Mouse (Mus musculus): ENCODE data around the gene Adamtsl1. TPM values are rescaled to one million over a fixed set of nuclear protein-coding genes. Genes with fewer than 3 reads are reported as not detected.

Gene Adamtsl1
- total RNA-seq, 2 experiments from 2014 or later = 9.6 to 11.7 TPM

DNA sequence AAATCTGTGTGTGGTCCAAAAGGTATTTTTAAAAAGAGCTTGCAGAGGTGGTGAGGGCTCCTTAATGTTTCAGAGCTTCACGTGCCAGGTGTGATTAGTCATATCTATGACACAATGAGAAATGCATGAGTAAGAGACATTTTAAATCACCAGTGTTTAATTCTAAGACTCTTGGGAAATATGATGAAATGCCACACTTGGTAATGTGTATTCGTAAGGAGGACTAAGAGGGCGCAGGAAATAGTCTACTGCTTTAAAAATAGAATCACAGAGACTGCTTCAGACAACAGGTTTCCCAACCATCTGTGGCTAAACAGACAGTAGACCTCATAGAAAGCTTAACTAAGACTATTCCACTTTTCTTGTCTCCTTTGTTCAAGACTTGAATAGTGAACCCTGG, 406.5 kb downstream of the Adamtsl1 start:
- no peak overlapping the region for H3K27ac ChIP-seq
- TF ChIP-seq CTCF (conservative IDR thresholded peaks at IDR 0.05) = no peak
- no peak overlapping the region for H3K4me3 ChIP-seq
- DNase-seq (ENCODE audit: low spot score in 2 of 2) = no peak

DNA sequence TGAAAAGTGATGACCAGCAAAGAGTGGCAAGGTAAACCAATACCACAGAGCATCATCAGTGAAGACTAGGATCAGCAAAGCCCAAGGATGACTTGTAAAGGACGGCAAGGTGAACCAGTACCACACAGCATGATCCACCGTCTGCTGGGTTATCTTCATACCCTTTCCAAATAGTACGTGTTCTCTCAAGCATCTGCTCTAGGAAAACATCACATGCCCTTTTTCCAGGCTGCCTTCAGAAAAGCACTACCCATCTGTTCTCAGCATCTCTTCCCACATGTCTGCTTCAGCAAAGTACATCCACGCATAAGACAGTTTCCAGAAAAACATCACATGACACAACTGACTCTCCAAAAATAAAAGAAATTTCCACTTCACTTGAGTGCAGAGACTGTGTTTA, 408.8 kb downstream of the Adamtsl1 start:
- DNase-seq (ENCODE audit: low spot score in 2 of 2) = peak; percentile 47 to 81
- no peak for TF ChIP-seq CTCF (conservative IDR thresholded peaks at IDR 0.05)
- H3K4me3 ChIP-seq = no peak overlapping the region
- H3K27ac ChIP-seq = peak overlapping the region; percentile 70

- H3K27ac ChIP-seq = no peak overlapping the region
- H3K4me3 ChIP-seq = no peak overlapping the region
- no peak for DNase-seq (ENCODE audit: low spot score in 2 of 2)
- peak; percentile 81 for TF ChIP-seq CTCF (conservative IDR thresholded peaks at IDR 0.05)
Observed at GRCm38 (mm10) chr4:85932129-85932528, 418.2 kb downstream of the Adamtsl1 start.

- no peak for DNase-seq (ENCODE audit: low spot score in 2 of 2)
- no peak for TF ChIP-seq CTCF (conservative IDR thresholded peaks at IDR 0.05)
- H3K4me3 ChIP-seq = no peak overlapping the region
- no peak overlapping the region for H3K27ac ChIP-seq
Observed at GRCm38 (mm10) chr4:85939460-85939859, 425.5 kb downstream of the Adamtsl1 start.

DNA sequence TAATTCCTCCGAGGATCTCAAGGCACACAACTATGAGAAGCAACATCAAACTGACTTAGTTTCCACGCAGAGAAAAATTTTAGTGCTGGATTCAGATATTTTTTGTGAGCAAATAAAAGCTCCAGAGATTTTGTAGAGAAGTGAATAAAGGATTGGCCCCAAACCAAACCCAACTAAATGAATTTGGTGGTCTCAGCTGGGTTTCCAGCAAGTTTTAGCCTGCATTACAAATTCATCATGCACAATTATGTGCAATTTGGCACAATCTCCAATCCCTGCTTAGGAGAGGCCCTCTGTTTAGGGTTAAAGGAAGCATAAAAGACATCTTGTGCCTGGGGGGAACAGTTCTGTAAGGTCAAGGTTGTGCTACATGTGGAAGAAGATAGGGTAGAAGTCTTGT, 427.9 kb downstream of the Adamtsl1 start:
- no peak for DNase-seq (ENCODE audit: low spot score in 2 of 2)
- no peak overlapping the region for H3K4me3 ChIP-seq
- no peak for TF ChIP-seq CTCF (conservative IDR thresholded peaks at IDR 0.05)
- H3K27ac ChIP-seq = no peak overlapping the region

DNA sequence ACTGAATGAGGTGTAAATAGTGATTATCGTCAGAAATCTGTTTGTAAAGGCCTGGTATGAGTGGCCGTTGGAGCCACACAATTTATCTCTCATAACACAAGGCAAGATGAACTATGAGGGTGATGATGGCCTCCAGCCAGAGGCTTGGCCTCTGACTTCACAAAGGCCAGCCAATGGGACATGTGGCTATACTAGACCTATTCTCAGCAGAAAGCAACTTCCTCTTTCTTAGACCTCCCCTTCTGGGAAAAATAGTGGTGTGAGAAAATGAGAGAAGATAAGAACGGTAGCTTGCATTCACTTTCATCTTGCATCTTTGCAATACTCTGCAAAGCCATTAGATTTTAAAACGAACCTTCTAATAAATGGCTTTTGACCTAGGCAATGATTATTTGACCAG, 439.6 kb downstream of the Adamtsl1 start:
- H3K27ac ChIP-seq = no peak overlapping the region
- H3K4me3 ChIP-seq = no peak overlapping the region
- TF ChIP-seq CTCF (conservative IDR thresholded peaks at IDR 0.05) = no peak
- no peak for DNase-seq (ENCODE audit: low spot score in 2 of 2)

DNA sequence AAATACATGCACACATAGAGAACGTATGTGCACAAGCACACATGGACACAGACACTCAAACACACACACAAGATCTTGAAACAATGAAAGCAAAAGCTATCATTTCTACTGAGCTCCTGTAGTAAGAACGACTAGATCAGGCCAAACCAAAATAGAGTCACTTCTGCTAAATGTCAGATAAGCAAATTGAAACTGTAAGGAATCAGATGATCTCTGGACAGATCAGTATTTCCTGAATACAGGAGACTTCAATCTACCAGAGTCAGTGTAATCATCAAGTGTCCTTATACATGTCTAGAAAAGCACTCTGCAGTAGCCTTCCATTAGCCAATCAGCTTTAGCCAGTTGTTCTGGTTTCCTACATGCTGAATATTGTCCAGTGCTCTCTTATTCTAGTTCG, 441.4 kb downstream of the Adamtsl1 start:
- no peak overlapping the region for H3K4me3 ChIP-seq
- H3K27ac ChIP-seq = no peak overlapping the region
- no peak for TF ChIP-seq CTCF (conservative IDR thresholded peaks at IDR 0.05)
- no peak for DNase-seq (ENCODE audit: low spot score in 2 of 2)

DNA sequence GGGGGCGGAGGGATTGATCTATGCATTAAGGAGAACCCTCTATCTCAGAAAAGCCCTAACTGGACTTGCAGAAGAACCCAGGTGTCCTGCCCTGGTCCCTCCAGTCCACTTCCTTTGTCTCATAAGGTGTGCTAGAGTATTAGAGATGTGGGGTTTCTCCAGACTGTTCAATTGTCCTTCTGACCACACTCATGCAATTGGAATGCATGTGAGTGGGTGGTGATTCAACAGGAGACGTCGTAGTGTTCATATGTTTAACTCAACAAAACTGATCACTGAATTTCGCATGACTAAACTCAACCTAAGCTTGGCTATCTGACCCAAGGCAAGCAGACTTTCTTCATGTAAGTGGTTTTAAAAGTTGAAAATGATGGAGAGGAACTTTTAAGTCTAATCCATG, 443.3 kb downstream of the Adamtsl1 start:
- no peak for DNase-seq (ENCODE audit: low spot score in 2 of 2)
- Histone ChIP-seq H3K4me3 (no peak overlapping the region), H3K27ac (no peak overlapping the region)
- TF ChIP-seq CTCF (conservative IDR thresholded peaks at IDR 0.05) = no peak

DNA sequence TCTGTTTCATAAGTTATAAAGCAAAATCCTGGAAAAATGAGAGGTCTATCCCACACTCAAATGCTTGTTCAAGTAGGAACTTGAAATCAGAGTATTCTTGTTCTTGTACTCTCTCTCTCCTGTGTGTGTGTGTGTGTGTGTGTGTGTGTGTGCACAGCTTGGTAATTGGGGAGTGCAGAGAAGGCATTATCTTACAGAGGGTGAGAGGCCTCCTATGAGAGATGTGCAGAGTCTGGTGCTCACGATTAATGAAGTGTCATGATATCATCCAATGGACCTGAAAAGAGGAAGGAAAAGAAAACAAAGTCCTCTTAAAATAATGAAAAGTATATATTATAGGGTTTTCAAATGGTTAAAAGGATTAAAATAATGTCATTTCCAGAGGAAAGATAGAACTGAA, 443.9 kb downstream of the Adamtsl1 start:
- no peak overlapping the region for H3K4me3 ChIP-seq
- no peak for TF ChIP-seq CTCF (conservative IDR thresholded peaks at IDR 0.05)
- no peak overlapping the region for H3K27ac ChIP-seq
- DNase-seq (ENCODE audit: low spot score in 2 of 2) = no peak

DNA sequence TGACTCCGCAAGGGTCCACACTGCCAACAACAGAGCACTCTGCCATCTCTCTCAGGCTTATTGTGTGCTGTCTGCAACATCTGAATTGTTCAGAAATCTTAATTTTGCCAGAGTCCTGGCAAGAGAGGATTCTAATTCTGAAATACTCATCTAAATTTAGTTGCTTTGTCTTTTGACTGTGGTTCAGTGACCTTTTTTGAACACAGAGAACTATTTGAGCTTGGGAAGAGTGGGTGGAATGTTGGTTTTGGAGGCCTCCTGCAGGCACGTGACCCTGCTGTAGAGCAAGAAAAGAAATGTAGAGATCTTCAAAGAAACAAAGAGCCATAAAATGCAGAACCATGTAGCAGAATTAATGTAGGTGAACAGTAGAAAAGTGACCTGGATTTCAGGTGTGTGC, 445.0 kb downstream of the Adamtsl1 start:
- no peak for TF ChIP-seq CTCF (conservative IDR thresholded peaks at IDR 0.05)
- DNase-seq (ENCODE audit: low spot score in 2 of 2) = no peak
- H3K27ac ChIP-seq = no peak overlapping the region
- no peak overlapping the region for H3K4me3 ChIP-seq

GRCm38 (mm10) chr4:85976188-85976587, 462.2 kb downstream of the Adamtsl1 start:
- TF ChIP-seq CTCF (conservative IDR thresholded peaks at IDR 0.05) = no peak
- DNase-seq (ENCODE audit: low spot score in 2 of 2) = no peak
- Histone ChIP-seq H3K27ac (no peak overlapping the region), H3K4me3 (no peak overlapping the region)

GRCm38 (mm10) chr4:85979206-85979605, 465.2 kb downstream of the Adamtsl1 start:
- no peak for DNase-seq (ENCODE audit: low spot score in 2 of 2)
- Histone ChIP-seq H3K27ac (no peak overlapping the region), H3K4me3 (no peak overlapping the region)
- no peak for TF ChIP-seq CTCF (conservative IDR thresholded peaks at IDR 0.05)

- no peak for TF ChIP-seq CTCF (conservative IDR thresholded peaks at IDR 0.05)
- DNase-seq (ENCODE audit: low spot score in 2 of 2) = no peak
- no peak overlapping the region for H3K4me3 ChIP-seq
- no peak overlapping the region for H3K27ac ChIP-seq
Observed at GRCm38 (mm10) chr4:86006596-86006995, 492.6 kb downstream of the Adamtsl1 start.

- DNase-seq (ENCODE audit: low spot score in 2 of 2) = no peak
- no peak for TF ChIP-seq CTCF (conservative IDR thresholded peaks at IDR 0.05)
- H3K4me3 ChIP-seq = no peak overlapping the region
- H3K27ac ChIP-seq = no peak overlapping the region
Observed at GRCm38 (mm10) chr4:86013640-86014039, 499.7 kb downstream of the Adamtsl1 start.

DNA sequence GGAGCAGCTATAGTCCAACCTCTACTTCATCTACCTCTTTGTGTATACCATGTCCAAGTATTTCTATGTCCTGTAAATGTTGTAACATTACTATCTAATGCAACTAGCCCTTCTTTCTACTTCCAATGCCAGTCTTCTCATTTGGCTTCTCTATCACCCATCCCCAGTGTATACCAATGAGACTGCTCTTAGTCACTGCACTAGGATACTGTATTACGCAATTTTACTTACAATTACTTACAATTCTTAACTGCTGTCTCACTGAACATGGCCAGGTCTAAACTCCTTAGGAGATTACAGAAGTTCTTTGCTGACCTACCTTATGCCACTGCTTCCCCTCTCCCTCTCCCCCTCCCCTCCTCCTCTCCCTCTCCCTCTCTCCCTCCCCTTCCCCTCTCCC, 505.0 kb downstream of the Adamtsl1 start:
- TF ChIP-seq CTCF (conservative IDR thresholded peaks at IDR 0.05) = no peak
- Histone ChIP-seq H3K4me3 (no peak overlapping the region), H3K27ac (no peak overlapping the region)
- DNase-seq (ENCODE audit: low spot score in 2 of 2) = no peak

Data from layer of hippocampus, adult 2 months (tissue).